Mouse (Mus musculus) myocyte (in vitro differentiated cells): Measurements from ENCODE around the gene Endog.

Experiments
- CEBPB ChIP-seq: IDR thresholded peaks from 2 replicates; pipeline ENCODE4 v1.6.1; 2011; ENCODE audit warnings: mild to moderate bottlenecking, moderate library complexity; ENCODE audit not compliant: poor library complexity, insufficient read depth, severe bottlenecking
- E2F4 ChIP-seq: IDR thresholded peaks from one replicate; pipeline ENCODE4 v1.6.1; 2011; ENCODE audit warnings: mild to moderate bottlenecking, control low read depth, moderate library complexity; ENCODE audit not compliant: insufficient read depth
- MAX ChIP-seq: IDR thresholded peaks from one replicate; pipeline ENCODE4 v1.6.1; 2011; ENCODE audit warnings: low read depth, mild to moderate bottlenecking, control low read depth
- MYOG ChIP-seq, 3 experiments: IDR thresholded peaks; one replicate each; pipeline ENCODE4 v1.6.1; 2011; ENCODE audit warnings: control low read depth in 2 of 3, low read depth in 2 of 3, mild to moderate bottlenecking in 2 of 3; ENCODE audit not compliant: insufficient read length in 2 of 3, control insufficient read depth in 1 of 3, insufficient read depth in 1 of 3
- POLR2A ChIP-seq: IDR thresholded peaks from one replicate; pipeline ENCODE4 v1.6.1; 2011; ENCODE audit warnings: low read depth, mild to moderate bottlenecking, control low read depth, moderate library complexity; ENCODE audit not compliant: insufficient read length
- POLR2AphosphoS2 ChIP-seq: IDR thresholded peaks from one replicate; pipeline ENCODE4 v1.6.1; 2011; ENCODE audit warnings: low read depth, control low read depth; ENCODE audit not compliant: insufficient read length
- REST ChIP-seq: IDR thresholded peaks from one replicate; pipeline ENCODE4 v1.6.1; 2011; ENCODE audit warnings: mild to moderate bottlenecking, control low read depth, moderate library complexity; ENCODE audit not compliant: insufficient read depth, insufficient read length
- SRF ChIP-seq: IDR thresholded peaks from one replicate; pipeline ENCODE4 v1.6.1; 2011; ENCODE audit warnings: low read depth; ENCODE audit not compliant: control insufficient read depth, insufficient read length
- TCF12 ChIP-seq: IDR thresholded peaks from one replicate; pipeline ENCODE4 v1.6.1; 2011; ENCODE audit warnings: mild to moderate bottlenecking, control low read depth; ENCODE audit not compliant: poor library complexity, insufficient read depth, severe bottlenecking
- USF1 ChIP-seq: IDR thresholded peaks from one replicate; pipeline ENCODE4 v1.6.1; 2011; ENCODE audit warnings: low read depth, mild to moderate bottlenecking, control low read depth, moderate library complexity

GRCm38 (mm10) chr2:30175897-30176296, 4.6 kb downstream of the Endog start:
- no peak for TF ChIP-seq MAX
- TF ChIP-seq TCF12, result no peak
- no peak for TF ChIP-seq E2F4
- no peak for TF ChIP-seq POLR2A
- no peak for TF ChIP-seq CEBPB
- no peak for TF ChIP-seq USF1
- no peak for TF ChIP-seq REST
- no peak for TF ChIP-seq POLR2AphosphoS2
- no peak for TF ChIP-seq MYOG (IDR thresholded peaks at IDR 0.05; ENCODE audit: control insufficient read depth in 1 of 3, insufficient read depth in 1 of 3, insufficient read length in 2 of 3, low read depth in 2 of 3)
- no peak for TF ChIP-seq SRF
